Mouse (Mus musculus): ENCODE measurements at regions not wholly inside any gene's neighbourhood (a gene's known extent, or its start where the extent isn't known, plus 50 kb on each side); places are given as distances from the start of the nearest gene placed in this dataset.

DNA sequence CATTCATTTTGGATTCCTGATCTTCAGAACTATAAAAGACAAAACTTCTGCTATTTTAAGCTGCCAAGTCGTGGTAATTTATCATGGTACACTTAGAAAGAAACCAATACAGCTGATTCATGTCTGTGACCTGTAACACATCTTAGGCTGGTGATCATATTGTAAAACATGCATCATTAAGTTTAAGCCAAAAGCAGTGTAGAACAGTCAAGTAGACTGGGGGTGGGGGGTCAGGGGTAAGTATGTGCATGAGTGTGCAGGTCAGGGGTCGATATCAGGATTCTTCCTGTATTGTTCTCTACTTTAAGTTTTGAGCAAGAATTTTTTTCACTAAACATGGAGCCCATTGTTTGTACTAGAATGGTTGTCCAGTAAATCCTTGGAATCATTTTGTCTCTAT lies 160.7 kb downstream of the Calcrl start:
- TF ChIP-seq MAFK (IDR thresholded peaks at IDR 0.05; ENCODE audit: insufficient read depth, low read depth, low read length): no peak
- no peak for TF ChIP-seq CHD2 (IDR thresholded peaks at IDR 0.05; ENCODE audit: low read depth, low read length)
- no peak for TF ChIP-seq HCFC1 (IDR thresholded peaks at IDR 0.05; ENCODE audit: borderline replicate concordance, insufficient read depth, low read length)
- no peak for TF ChIP-seq ZNF384 (IDR thresholded peaks at IDR 0.05; ENCODE audit: low read depth, low read length)

Measured in ES-E14 (cell line).